Mouse (Mus musculus) brain, embryonic 18.5 days (tissue): ENCODE results near the gene Adora2a.
A peak's percentile ranks its signal among the peaks of the same experiment; 100 is the strongest.
"Not testable (repeated sequence)": the region's sequence is repeated elsewhere in the genome, so short reads cannot be mapped to it uniquely, and the experiment has no call there.

ENCODE experiments used
- DNase-seq: peaks from one replicate; pipeline ENCODE4 v3.0.0-alpha.2; 2012; ENCODE audit warnings: low read depth, low spot score

Gene Adora2a

DNA sequence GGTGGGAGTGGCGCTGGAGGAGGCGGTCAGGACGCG is at the start of gene Adora2a:
TSS of gene Adora2a (plus strand) at position 6 of the 36 bp plus-strand sequence.
- DNase-seq, result no peak

DNA sequence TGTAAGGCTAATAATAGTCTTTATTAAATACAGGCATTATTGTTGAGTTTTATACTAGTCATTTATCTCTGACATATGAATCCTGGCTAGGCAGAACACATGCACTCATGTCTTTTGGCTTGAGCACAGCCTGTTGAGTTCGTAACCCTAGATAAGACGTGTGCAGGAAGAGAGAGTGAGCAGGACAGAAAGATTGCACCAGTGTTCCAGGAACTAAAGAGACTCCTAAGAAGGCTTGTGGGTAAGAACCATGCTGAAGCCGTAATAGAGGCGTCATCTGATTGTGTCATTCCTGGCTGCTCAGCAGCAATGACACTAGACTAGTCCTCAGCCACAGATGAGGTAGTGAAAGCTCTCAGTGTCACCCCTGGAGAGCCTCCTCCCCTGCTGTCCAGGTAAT is 43.7 kb upstream of the Adora2a start:
- no peak for DNase-seq

- no peak for DNase-seq
These were observed 40.2 kb upstream of the Adora2a start for GRCm38 (mm10) chr10:75276427-75277013.

DNA sequence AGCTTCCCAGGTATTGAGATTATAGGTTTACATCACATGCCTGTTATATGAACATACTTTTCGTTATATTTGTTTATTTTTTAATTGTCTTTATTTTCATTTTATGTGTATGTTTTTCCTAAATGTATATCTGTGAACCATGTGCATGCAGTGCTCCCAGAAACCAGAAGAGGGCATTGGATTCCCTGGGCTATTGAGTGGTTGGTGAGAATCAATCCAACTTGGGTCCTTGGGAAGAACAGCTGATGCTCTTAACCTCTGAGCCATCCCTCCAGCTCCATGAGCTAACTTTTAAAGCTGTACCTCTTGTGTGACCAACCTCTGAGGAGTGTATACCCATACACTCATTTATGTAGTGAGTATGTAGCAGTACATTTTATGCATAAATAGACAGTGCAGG is 39.2 kb upstream of the Adora2a start:
- DNase-seq, result no peak

- DNase-seq, result no peak
These were observed 34.0 kb upstream of the Adora2a start for GRCm38 (mm10) chr10:75282648-75283047.

DNA sequence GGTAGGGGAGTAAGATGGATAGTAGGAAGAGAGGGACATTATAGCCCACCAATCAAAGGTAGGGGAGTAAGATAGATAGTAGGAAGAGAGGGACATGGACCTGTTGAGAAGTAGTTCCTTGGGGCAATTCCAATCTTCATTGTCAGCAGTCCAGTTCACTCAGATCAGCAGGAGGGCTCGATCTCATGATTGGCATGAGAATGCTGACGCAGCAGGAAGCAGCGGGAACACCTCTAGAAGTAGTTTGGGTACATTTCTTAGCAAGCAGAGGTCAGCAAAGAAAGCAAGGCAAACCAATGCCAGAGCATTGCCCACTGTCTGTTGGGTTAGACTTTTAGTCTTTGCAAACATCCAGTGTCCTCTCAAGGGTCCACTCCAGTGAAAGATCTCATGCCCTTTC is 32.9 kb upstream of the Adora2a start:
- no peak for DNase-seq

DNA sequence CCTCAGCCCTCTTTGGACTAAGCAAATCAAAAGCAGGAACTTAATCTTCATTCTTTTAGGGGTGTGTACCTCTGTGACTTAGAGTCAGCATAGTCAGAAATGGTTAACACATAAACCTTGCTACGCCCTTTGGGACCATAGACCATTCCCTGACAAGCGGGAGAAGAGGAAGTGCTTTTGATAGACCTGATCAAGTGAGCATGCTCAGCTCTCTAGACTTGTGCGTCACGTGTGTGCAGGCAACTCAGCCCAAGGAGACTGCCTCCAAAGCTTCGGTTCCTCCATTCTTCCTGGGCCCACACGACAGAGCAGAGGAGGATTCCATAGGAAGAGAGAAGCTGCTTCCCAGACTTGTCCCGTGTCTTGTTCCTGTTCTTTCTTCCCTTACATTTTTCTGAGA is 28.1 kb upstream of the Adora2a start:
- no peak for DNase-seq

GRCm38 (mm10) chr10:75289392-75289791 is 27.3 kb upstream of the Adora2a start:
- DNase-seq, result no peak

GRCm38 (mm10) chr10:75290650-75291049 is 26.0 kb upstream of the Adora2a start:
- no peak for DNase-seq

DNA sequence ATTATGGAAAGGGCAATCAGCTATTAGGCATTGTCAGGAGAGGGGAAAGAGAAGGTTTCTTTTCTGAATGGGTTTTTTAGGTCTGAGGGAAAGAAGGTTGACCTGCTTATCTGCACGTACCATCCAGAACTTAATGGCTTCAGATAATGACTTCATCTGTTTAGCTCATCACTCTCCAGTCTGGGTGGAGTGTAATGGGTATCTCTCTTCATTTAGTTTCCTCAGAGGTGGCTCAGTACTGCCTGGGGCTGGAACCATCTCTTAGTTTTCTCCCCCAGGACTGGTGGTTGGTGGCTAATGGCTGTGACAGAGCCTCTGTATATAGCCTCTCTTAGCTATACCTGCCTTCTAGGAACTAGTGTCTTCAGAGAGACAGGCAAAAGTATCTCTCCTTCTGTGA is 25.3 kb upstream of the Adora2a start:
- DNase-seq, result no peak

DNA sequence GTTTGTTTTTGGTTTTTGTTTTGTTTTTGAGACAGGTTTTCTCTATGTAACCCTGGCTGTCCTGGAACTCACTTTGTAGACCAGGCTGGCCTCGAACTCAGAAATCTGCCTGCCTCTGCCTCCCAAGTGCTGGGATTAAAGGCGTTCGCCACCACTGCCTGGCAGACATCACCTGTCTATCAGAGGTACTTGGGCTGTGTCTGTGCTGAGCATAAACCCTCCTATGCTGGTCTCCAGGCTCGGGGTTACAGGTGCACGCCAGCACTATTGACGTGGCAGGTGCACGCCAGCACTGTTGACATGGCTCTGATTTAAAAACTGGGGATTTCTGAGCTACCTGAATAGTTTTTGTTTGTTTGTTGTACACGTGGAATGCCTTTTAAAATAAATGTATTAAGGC is 24.5 kb upstream of the Adora2a start:
- DNase-seq, result not testable (repeated sequence)

GRCm38 (mm10) chr10:75293288-75293687 is 23.4 kb upstream of the Adora2a start:
- no peak for DNase-seq

GRCm38 (mm10) chr10:75294362-75294761 is 22.3 kb upstream of the Adora2a start:
- DNase-seq, result no peak

DNA sequence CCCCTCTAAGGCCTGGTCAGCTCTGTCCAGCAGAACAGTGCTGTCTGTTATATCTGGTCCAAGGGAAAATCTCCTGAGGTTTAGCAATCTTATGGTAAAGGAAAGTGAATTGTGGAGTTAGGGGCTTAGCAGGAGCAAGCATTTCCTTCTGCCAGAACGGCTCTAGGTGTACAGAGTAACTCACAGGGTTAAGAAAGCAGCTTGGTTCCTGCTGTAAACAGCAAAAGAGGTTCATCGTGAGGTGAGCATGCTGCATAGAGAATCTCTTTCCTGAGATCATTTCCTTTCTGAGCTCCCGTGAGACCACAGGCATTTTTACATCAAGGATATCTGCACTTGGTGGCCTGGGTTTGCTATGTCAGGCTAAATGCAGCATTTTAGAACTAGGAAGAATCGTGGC is 21.8 kb upstream of the Adora2a start:
- no peak for DNase-seq

GRCm38 (mm10) chr10:75298608-75299007 is 18.1 kb upstream of the Adora2a start:
- DNase-seq, result no peak

- DNase-seq, result no peak
These were observed 16.8 kb upstream of the Adora2a start for GRCm38 (mm10) chr10:75299785-75300418.

DNA sequence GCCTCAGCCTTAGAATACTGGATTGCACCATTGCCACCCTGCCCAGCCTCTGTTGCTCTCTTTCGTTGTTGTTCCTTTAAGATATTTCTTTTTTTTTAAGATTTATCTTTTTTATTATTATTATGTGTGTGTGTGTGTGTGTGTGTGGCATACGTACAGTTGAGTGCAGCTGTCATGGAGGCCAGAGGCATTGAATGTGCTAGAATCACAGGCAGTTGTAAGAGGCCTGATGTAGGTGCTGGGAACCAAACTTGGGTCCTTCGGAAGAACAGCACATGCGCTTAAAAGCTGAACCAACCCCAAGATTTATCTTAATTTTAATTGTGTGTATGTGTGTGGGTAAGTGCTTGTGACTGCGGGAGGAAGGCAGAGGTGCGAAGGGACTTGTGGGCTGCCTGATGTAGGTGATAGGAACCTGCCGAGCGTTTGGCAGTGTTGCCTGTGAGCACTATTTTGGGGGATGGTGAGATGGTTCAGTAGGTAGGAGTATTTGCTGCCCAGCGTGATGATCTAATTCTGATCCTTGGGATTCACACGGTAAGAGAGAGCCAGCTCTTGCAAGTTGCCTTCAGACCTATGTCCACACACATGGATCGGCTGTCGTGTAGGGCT is 15.4 kb upstream of the Adora2a start:
- DNase-seq, result no peak

GRCm38 (mm10) chr10:75301937-75302336 is 14.7 kb upstream of the Adora2a start:
- no peak for DNase-seq

DNA sequence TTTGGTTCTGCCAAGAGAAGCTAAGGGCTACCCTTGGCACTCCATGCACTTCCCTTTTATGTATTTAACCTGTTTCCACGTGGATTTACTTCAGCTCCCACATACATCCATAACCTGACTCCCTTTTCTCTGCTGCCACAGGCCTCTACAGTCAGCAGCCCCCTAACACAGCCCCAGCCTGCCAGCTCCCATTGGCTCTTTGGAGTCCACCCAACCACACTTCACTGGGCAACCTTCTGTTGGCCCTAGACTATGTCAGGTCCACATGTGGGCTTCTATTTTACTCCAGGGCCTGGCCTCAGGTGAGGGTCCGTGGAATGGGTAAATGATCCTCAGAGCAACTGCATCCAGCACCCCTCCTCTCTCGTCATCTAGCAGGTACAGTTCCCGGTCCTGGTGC is 14.1 kb upstream of the Adora2a start:
- no peak for DNase-seq

- peak; percentile 39 for DNase-seq
These were observed 13.2 kb upstream of the Adora2a start for GRCm38 (mm10) chr10:75303324-75304048.

DNA sequence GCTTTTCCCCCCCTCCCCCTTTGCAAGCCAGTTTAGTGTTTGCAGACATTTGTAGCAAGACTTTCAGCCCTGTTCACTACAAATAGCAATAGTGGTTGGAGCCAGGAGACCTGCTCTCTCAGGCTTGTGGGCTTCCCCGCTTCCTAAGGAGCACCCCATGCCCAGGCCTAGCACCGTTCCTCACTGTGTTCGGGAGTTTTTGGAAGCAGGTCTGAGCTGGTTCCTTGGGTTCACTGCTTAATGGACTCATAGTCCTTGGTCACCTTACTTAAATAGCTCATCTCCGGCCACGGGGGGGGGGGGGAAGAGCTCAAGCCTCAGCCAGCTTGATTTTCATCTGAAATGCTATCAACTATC is 12.7 kb upstream of the Adora2a start:
- no peak for DNase-seq

GRCm38 (mm10) chr10:75304413-75304812 is 12.3 kb upstream of the Adora2a start:
- DNase-seq, result no peak

GRCm38 (mm10) chr10:75307130-75307529 is 9.5 kb upstream of the Adora2a start:
- DNase-seq, result no peak
